Mouse (Mus musculus): ENCODE results near the gene Cmtm8.

The Cmtm8 gene

GRCm38 (mm10) chr9:114787134-114787533, 56.8 kb downstream of the Cmtm8 start:
- DNase-seq (ENCODE audit: low read depth, low spot score): no peak

GRCm38 (mm10) chr9:114785432-114786125, 58.4 kb downstream of the Cmtm8 start:
- DNase-seq (ENCODE audit: low read depth, low spot score): no peak

- DNase-seq (ENCODE audit: low read depth, low spot score): peak; percentile 75
Observed at GRCm38 (mm10) chr9:114781526-114782212, 62.3 kb downstream of the Cmtm8 start, which contains the start of gene Cmtm7. Gene Cmtm7 (minus strand): TSS chr9:114781856.

GRCm38 (mm10) chr9:114780746-114781525, 63.0 kb downstream of the Cmtm8 start:
- DNase-seq (ENCODE audit: low read depth, low spot score): no peak

DNA sequence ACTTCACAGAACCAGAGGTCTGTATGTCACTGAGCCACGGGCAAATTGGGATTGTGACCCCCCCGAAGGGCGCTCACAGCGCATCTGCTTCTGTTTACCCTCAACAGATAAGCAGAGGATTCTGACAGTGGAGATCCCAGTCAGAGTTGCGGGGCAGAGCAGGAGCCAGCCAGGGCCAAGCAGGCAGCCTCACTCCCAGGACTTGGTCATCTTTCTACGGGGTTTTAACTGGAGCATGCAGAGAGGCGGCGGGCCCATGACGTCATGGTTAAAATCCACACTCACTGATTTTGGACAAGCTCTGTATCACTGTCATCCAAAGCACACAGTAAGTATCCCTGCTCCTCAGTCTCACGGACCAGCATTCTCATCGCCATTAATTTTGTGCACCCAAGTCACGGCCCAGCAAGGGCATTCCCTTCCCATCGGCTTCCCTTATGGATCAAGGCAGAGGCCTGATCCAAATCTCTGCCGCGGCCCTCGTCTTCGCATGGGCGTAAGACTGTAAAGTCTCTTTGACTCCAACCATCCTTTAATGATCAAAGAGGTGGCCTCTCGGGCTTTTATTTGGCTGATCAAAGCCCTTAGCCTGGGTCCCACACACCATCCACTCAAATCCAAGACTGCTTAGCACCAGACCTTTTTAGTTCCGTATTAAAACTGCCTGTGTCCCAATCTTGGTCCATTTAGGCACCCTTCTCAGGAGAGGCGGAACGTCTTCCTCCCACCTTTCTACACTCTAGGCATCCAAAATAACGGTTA, 63.8 kb downstream of the Cmtm8 start:
- DNase-seq (ENCODE audit: low read depth, low spot score): no peak

DNA sequence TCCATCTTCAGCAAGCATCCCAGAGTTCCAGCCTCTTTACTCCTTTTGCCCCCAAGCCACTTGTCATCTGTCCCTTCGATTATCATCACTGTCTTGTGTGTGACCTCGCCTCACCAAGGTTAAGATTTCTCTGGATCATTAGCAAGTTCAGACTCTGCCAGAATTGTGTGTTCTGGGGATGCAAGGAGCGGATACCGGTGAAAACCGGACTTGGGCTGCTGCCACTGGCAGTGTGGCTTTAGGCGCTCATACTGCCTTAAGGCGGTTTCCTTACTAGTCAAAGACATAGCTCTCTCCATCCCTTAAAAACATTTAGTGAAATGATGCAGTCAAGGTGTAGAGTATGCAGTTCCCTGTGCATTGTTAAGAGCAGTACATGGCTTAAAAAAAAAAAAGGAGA, 65.1 kb downstream of the Cmtm8 start:
- no peak for DNase-seq (ENCODE audit: low read depth, low spot score)

- DNase-seq (ENCODE audit: low read depth, low spot score): no peak
Observed at GRCm38 (mm10) chr9:114778047-114778390, 65.9 kb downstream of the Cmtm8 start.

DNA sequence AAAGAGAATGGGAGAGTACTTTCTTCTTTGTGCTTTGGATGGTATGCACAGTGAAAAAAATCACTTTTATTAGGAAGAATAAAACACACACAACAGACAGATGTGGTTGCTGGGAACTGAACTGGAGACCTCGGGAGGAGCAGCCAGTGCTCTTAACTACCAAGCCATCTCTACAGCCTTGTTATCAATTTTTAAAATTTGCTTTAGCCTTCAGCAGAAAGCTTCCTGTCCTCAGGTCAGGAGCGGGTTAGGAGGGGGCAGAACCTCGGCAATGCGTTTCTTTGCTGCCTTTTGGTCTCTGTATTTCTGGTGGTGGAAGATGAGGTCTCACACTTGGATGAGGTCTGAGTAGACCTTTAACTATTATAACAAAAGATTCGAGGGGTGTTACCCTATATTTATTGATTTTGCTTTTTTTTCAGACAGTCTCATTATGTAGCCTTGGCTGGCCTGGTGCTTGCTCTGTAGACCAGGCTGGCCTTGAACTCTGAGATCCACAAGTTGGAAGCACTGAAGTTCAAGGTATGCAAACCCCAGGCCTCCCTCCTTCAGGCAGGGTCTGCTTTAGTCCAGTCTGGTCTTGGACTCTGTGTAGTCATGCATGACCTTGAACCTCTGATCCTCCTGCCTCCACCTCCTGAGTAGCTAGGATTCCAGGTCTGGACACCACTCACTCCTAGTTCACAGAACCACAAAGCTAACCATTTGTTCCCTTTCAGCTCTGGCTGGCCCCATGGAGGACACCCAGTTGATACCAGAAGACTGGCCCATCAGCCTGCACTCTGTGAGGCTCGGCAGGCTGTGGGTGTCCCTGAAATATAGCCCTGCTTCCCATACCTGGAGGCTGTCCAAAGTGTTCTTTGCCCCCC, 66.5 kb downstream of the Cmtm8 start:
- no peak for DNase-seq (ENCODE audit: low read depth, low spot score)

DNA sequence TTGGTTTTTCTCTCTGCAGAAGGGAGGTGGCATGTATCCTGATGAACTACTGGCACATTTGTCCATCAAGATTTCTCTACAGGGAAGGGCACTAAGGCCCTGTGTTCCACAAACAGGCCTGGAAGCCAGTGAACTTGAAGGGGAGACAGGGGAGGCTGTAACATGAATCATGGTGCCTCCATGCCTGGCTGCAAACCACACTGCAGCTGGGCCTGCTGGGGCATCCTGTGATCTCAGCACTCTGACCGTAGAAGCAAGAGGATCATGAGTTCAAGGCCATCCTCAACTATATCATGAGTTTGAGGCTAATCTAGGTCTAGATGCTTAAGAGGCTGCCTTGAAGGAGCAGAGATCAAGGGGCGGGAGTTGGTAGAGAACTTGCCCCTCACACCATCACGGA, 67.6 kb downstream of the Cmtm8 start:
- DNase-seq (ENCODE audit: low read depth, low spot score): no peak

DNA sequence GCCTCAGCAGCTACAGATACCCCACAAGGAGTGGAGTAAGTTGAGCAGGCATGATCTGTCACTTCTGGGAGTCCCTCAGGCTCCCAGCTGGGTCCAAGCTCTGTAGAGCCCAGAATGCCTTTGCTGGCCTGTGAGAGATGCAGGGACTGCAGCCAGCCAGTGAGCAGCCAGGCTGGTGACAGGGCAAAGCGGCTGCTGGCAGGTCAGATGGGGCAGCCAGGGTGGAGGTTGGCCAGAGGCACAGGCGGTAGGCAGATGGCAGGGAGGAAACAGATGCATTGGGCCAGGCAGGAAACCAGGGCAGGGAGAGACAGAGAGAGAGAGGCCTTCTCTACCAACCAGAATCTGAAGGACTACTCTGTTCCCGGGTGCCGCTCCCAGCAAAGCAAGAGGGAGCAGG, 68.7 kb downstream of the Cmtm8 start:
- no peak for DNase-seq (ENCODE audit: low read depth, low spot score)

DNA sequence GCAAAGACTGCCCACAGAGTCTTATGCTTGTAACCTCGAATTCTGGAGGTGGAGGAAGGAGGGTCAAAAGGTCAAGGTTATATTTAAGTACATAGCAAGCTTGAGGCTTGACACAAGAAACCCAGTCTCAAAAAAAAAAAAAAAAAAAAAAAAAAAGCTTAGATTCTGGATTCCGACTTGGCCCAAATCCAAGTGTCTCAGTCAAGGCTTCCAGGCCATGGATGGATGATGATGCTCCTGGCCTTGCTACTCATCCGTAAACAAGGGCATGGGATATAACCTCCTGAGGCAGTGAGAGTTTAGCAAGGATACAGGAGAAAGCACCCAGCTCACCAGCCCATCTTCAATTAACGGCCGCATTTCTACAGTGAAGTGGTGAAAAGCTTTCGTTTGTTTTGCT, 69.3 kb downstream of the Cmtm8 start:
- no peak for DNase-seq (ENCODE audit: low read depth, low spot score)

GRCm38 (mm10) chr9:114771565-114771964, 72.4 kb downstream of the Cmtm8 start:
- DNase-seq (ENCODE audit: low read depth, low spot score): no peak

DNA sequence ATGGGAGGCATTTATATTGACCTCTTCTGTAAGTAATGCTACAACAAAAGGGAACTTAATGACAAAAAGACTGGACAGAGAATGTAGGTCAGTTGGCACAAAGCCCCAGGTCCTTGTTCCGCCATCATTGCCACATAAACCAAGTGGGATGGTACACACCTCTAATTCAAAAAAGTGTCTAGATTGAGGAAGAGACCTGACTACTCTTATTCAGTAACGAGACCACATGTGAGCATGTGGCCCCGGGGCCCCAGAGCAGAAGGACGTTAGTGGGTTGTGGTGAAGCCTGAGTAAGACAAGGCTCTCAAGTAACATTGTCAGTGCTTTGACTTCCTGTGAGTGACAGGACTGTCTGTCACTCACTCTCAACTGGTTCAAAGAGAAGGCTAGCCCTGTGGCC, 73.7 kb downstream of the Cmtm8 start:
- DNase-seq (ENCODE audit: low read depth, low spot score): no peak

GRCm38 (mm10) chr9:114768066-114768465, 75.9 kb downstream of the Cmtm8 start:
- DNase-seq (ENCODE audit: low read depth, low spot score): no peak

DNA sequence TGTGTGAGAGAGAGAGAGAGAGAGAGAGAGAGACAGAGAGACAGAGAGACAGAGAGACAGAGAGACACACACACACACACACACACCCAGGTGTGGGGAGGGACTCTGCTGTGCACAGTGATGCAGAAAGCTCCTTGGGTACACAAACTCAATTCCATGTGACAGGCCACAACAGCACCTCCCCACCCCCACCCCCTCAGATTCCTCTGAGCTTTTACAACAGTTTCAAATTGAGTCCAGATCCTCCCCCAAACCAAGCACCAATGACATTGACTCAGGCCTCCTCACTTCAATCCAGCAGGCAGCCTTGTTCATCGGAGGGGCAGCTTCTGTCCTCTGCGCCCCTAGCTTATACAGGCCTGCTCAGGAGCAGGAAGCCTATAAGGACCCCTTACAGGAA, 76.4 kb downstream of the Cmtm8 start:
- DNase-seq (ENCODE audit: low read depth, low spot score): no peak

DNA sequence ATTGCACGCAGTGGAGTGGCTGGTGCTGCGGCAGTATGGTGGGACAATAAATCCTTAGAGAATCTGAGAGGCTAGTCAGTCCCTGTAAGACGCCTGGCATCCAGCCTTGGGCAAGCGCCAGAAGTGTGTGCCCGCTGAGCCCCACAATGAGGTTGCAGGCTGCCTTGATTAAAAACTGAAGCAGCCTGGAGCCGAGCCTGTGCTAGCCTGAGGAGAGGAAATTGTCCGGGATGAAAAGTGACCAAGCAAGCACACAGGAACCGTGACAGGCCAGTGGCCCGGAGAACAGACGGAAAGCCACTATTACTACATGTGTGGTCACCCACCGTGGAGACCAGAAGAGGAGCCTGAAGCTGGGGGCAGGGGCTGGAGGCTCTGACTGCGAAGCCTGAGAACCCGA, 76.9 kb downstream of the Cmtm8 start:
- DNase-seq (ENCODE audit: low read depth, low spot score): no peak

DNA sequence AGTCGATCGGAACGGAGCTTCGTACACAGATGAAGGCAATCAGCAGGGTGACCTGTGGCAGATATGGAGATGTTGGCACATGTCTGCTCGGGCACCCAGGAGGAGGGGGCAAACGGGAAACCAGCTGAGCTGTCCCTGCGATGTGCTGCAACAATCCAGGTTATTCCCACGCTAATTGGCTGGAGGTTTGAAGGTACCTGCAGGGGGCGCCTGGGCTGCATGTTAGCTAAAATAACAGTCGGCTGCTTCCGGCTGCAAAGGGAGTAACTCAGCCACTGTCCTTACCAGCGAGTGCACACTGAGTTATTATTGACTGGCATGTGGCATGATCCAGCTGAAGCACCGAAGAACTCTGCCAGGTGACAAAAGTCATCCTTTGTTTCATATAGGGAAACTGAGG, 80.6 kb downstream of the Cmtm8 start:
- DNase-seq (ENCODE audit: low read depth, low spot score): peak; percentile 45

DNA sequence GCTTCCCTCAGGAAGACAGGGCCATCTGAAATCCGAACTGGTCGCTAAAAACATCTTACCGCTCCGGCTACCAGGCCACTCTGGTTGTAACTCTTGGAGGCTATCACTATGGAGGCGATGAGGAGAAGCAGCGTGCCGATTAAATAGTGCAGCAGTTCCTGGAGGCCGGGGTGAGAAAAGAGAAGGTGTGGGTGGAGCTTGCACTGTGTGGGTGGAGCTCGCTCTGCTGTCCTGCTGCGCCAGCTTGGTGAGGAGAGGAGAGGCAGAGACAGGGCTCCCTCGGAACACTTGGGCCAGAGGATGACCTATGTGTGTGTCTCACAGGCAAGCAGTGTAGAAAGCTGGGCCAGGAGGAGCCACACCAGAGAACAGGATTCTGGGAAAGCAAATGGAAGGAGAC, 82.1 kb downstream of the Cmtm8 start:
- DNase-seq (ENCODE audit: low read depth, low spot score): no peak

DNA sequence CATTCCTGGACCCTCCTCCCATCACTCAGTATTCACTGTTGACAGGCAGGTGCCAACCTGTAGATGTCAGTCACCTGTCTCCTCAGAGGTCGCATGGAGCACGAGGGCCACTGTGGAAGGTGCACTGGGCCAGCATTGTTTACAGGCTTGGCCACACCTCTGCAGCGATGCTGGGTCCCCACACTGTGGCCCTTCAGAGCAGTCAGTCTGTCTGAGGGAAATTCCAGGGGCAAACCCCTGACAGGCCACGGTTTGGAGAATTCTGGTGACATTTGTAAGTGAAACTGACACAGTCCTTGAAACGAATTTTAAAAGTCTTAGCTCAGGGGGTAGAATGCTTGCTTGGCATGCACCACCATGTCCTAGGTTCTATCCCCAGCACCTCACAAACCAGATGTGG, 83.6 kb downstream of the Cmtm8 start:
- no peak for DNase-seq (ENCODE audit: low read depth, low spot score)

GRCm38 (mm10) chr9:114759886-114760285, 84.1 kb downstream of the Cmtm8 start:
- DNase-seq (ENCODE audit: low read depth, low spot score): no peak

DNA sequence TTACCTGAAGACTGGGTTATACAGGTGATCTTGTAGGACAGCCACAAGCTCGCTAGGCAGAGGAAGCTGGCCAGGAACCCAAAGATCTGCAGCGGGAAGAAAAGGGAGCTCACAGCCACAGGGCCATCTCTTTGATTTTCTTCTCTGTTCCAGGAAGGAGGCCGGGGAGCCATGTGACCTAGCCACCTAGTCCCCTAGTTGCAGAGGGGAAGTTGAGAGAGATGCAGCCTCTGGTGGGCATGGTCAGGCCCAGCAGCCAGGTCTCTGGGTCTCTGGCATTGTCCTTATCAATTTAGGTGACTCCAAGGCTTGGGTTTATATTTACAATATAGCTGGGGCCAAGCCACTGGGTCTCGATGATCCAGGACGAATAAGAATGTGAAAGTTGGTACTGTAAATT, 85.2 kb downstream of the Cmtm8 start:
- no peak for DNase-seq (ENCODE audit: low read depth, low spot score)
